Mouse (Mus musculus) kidney, embryonic 15.5 days (tissue): ENCODE measurements around the gene Clcn6. TPM values are rescaled to one million over a fixed set of nuclear protein-coding genes. Genes with fewer than 3 reads are reported as not detected.

Experiments used
- ATAC-seq: fragments of 200-750 bp; cut with Nextera tagmentation; replicated peaks from 2 replicates; pipeline ENCODE4 v1.8.0; 2017; ENCODE audit warnings: moderate TSS enrichment; ENCODE audit not compliant: low FRiP score
- H3K27ac ChIP-seq: fragments of 300-500 bp; sonication (generic); 2 replicates; pipeline ENCODE4 v1.5.1; 2015; ENCODE audit warnings: mild to moderate bottlenecking, inconsistent platforms
- H3K27me3 ChIP-seq: fragments of 300-500 bp; sonication (generic); 2 replicates; pipeline ENCODE4 v1.6.1; 2015; ENCODE audit warnings: inconsistent platforms
- H3K36me3 ChIP-seq: fragments of 300-500 bp; sonication (generic); 2 replicates; pipeline ENCODE4 v1.6.1; 2015; ENCODE audit warnings: inconsistent platforms
- H3K4me1 ChIP-seq: fragments of 300-500 bp; sonication (generic); 2 replicates; pipeline ENCODE4 v1.6.1; 2015; ENCODE audit warnings: inconsistent platforms
- H3K4me2 ChIP-seq: fragments of 300-500 bp; sonication (generic); 2 replicates; pipeline ENCODE4 v1.6.1; 2015; ENCODE audit warnings: moderate library complexity, mild to moderate bottlenecking, inconsistent platforms
- H3K4me3 ChIP-seq: fragments of 300-500 bp; sonication (generic); replicated peaks from 2 replicates; pipeline ENCODE4 v1.5.1; 2015; ENCODE audit warnings: mild to moderate bottlenecking, inconsistent platforms
- H3K9ac ChIP-seq: fragments of 300-500 bp; sonication (generic); 2 replicates; pipeline ENCODE4 v1.6.1; 2015; ENCODE audit warnings: mild to moderate bottlenecking, inconsistent platforms
- H3K9me3 ChIP-seq: fragments of 300-500 bp; sonication (generic); replicated peaks from 2 replicates; pipeline ENCODE4 v1.6.1; 2016; ENCODE audit warnings: inconsistent platforms
- whole genome bisulfite sequencing: fragments of 180-500 bp; shearing (Covaris S2); methylation state at CpG from one replicate; pipeline ENCODE4 v1.1.7; 2015; ENCODE audit warnings: mixed read lengths; 5-methylcytosine and 5-hydroxymethylcytosine counted together
- polyA plus RNA-seq: library from polyadenylated mRNA; unstranded; fragments of >200 nt; fragmentation: Nextera tagmentation; extraction: Ambion mirVana; gene quantifications from 2 replicates; pipeline ENCODE4 v1.2.1, GENCODE M21; 2015

The Clcn6 gene
- polyA plus RNA-seq, 1 experiment from 2014 or later = 6.4 TPM

DNA sequence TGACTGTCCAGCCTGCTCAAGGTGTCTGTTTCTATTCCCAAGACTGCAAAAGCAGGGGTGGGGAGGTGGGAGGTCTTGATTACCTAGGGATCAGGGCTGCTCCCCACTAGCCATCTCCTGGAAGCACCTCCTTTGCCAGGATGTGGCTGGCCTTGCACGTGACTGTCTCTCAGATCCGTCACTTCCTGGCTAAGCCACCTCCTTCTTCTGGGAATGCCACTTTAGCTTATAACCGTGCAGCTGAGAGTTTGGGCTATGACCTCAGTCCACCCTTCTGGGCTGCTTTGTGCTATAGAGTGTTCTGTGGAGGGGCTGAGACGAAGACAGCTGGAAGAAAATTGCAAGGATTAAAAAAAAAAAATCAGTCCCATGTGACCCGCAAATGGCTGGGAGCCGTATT, 75.8 kb downstream of the Clcn6 start:
- 45% methylated on average over 6 of the region's 6 CpGs for WGBS
- no peak overlapping the region for H3K9ac ChIP-seq
- ATAC-seq = no peak
- no peaks in the 10 kb centered on the region for H3K4me1 ChIP-seq
- H3K4me2 ChIP-seq = no peak overlapping the region
- no peak overlapping the region for H3K4me3 ChIP-seq
- no peaks in the 10 kb centered on the region for H3K36me3 ChIP-seq
- no peak overlapping the region for H3K27ac ChIP-seq
- H3K9me3 ChIP-seq = no peaks in the 10 kb centered on the region
- no peaks in the 10 kb centered on the region for H3K27me3 ChIP-seq

DNA sequence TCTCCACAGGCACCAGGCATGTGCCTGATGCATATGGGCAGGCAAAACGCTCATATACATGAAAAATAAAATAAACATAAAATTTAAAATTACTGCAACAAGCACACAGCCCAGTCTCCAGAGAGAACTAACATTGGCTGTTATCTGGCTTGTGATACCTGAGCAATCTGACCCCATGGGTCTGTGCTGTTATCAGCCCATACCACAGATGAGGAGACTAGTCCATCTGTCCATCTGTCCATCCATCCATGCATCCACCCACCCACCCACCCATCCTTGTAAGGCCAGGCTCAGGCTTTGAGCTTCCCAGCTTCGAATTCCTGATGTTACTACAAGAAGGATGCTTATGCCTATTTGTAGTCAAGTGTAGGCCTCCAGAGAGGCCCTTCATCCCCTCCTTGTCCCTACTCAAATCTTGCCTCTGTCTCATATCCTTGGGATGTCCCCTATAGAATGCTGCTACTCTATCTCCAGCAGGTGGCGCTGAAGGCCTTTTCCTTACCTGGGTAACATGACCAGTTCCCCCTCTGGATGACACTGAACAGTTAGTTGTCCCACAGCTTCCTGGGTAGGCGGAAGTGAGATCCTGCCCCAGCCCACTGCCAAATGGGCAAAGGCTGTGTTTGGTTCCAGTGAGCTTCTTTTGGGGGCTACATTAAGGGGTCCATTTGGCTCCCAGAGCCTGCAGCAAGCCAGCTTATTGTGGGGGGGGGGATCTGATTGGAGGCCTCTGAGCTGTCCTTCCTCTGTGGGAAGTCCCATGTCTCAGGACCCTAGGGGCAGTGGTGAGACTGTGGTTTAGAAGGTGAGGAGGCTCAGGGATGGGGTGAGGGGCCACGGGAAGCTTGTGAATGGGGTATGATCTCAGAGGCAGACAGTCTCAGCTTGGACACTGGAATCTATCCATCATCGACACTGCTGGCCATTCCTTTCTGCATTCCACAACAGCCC, 78.5 kb downstream of the Clcn6 start:
- no peak overlapping the region for H3K4me3 ChIP-seq
- H3K9ac ChIP-seq = no peak overlapping the region
- no peak overlapping the region for H3K27ac ChIP-seq
- H3K4me2 ChIP-seq = no peak overlapping the region
- ATAC-seq = 0 out of 2 replicates have a peak, but pooled peaks have one; percentile 63
- H3K27me3 ChIP-seq = no peaks in the 10 kb centered on the region
- no peaks in the 10 kb centered on the region for H3K36me3 ChIP-seq
- no peaks in the 10 kb centered on the region for H3K9me3 ChIP-seq
- H3K4me1 ChIP-seq = no peaks in the 10 kb centered on the region
- WGBS = 38% methylated on average over 6 of the region's 6 CpGs

GRCm38 (mm10) chr4:147957141-147957540, 81.5 kb downstream of the Clcn6 start:
- ATAC-seq = no peak
- H3K4me3 ChIP-seq = no peak overlapping the region

More at GRCm38 (mm10) chr4:147957141-147957540, 81.5 kb downstream of the Clcn6 start:
- H3K4me1 ChIP-seq = no peaks in the 10 kb centered on the region
- H3K27me3 ChIP-seq = no peaks in the 10 kb centered on the region
- no peaks in the 10 kb centered on the region for H3K9me3 ChIP-seq
- H3K36me3 ChIP-seq = no peaks in the 10 kb centered on the region
- no peak overlapping the region for H3K9ac ChIP-seq
- H3K27ac ChIP-seq = no peak overlapping the region
- H3K4me2 ChIP-seq = no peak overlapping the region
- 42% methylated on average over 11 of the region's 11 CpGs for WGBS

Other genes starting within 250 kb of the Clcn6 start
- gene Zfp984, start 229.0 kb downstream of the Clcn6 start, polyA plus RNA-seq = 8.3 and 9.1 TPM in 2 replicates
- gene Zfp933, start 190.5 kb downstream of the Clcn6 start, polyA plus RNA-seq = 4.8 and 5.6 TPM in 2 replicates
- gene Miip, start 170.0 kb downstream of the Clcn6 start, polyA plus RNA-seq = 45.2 and 51.3 TPM in 2 replicates
- 12.8 and 12.9 TPM in 2 replicates for gene Fv1, start 169.8 kb downstream of the Clcn6 start, polyA plus RNA-seq
- 36.9 and 39.0 TPM in 2 replicates for gene Mfn2, start 134.1 kb downstream of the Clcn6 start, polyA plus RNA-seq
- gene Plod1, start 102.1 kb downstream of the Clcn6 start, polyA plus RNA-seq = 47.2 and 56.0 TPM in 2 replicates
- gene 2510039O18Rik, start 97.9 kb downstream of the Clcn6 start, polyA plus RNA-seq = 15.3 and 17.0 TPM in 2 replicates
- gene Nppb, start 53.0 kb downstream of the Clcn6 start, polyA plus RNA-seq = not detected in 2 replicates
- gene Nppa, start 38.1 kb downstream of the Clcn6 start, polyA plus RNA-seq = 0.31 TPM in 1 of 2 replicates, not detected in the other
- 23.6 and 24.1 TPM in 2 replicates for gene Mthfr, start 256 bp upstream of the Clcn6 start, polyA plus RNA-seq
- gene Agtrap, start 49.2 kb upstream of the Clcn6 start, polyA plus RNA-seq = 20.6 and 24.4 TPM in 2 replicates
- gene Mad2l2, start 91.6 kb upstream of the Clcn6 start, polyA plus RNA-seq = 65.5 and 69.8 TPM in 2 replicates
- gene Draxin, start 91.9 kb upstream of the Clcn6 start, polyA plus RNA-seq = 0.46 and 0.62 TPM in 2 replicates
- gene Fbxo6, start 113.3 kb upstream of the Clcn6 start, polyA plus RNA-seq = 15.5 and 19.9 TPM in 2 replicates
- gene Fbxo44, start 121.7 kb upstream of the Clcn6 start, polyA plus RNA-seq = 11.8 and 13.6 TPM in 2 replicates
- gene Fbxo2, start 121.8 kb upstream of the Clcn6 start, polyA plus RNA-seq = 1.7 and 2.1 TPM in 2 replicates
- 0.19 TPM in 2 replicates for gene Disp3, start 249.1 kb upstream of the Clcn6 start, polyA plus RNA-seq